Mouse (Mus musculus): ENCODE measurements around the gene Lrtm1.

Lrtm1 gene

GRCm38 (mm10) chr14:29038246-29038645 lies 20.2 kb downstream of the Lrtm1 start:
- peak; percentile 8 for DNase-seq

- DNase-seq, result peak; percentile 79
These were observed 22.8 kb downstream of the Lrtm1 start for GRCm38 (mm10) chr14:29040606-29041364.

DNA sequence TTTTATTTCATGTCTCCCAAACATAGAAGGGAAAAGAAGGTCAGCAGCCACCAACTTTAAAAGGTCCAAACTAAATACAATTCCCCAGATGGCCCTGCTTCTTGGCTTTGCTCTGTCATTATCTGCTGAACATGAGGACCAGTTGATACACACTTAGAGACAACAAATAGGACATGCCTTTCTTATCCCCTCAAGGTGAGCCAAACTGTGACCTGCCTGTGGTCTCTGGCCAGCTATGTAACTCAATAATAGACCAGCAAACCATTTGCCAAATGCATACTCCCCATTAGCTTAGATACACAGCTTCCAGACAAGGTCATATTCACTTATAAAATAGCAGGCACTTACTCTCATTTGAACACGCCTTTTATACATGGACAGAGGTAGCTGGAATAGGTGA lies 23.5 kb downstream of the Lrtm1 start:
- peak; percentile 97 for DNase-seq

GRCm38 (mm10) chr14:29042355-29042754 lies 24.3 kb downstream of the Lrtm1 start:
- peak; percentile 89 for DNase-seq

DNA sequence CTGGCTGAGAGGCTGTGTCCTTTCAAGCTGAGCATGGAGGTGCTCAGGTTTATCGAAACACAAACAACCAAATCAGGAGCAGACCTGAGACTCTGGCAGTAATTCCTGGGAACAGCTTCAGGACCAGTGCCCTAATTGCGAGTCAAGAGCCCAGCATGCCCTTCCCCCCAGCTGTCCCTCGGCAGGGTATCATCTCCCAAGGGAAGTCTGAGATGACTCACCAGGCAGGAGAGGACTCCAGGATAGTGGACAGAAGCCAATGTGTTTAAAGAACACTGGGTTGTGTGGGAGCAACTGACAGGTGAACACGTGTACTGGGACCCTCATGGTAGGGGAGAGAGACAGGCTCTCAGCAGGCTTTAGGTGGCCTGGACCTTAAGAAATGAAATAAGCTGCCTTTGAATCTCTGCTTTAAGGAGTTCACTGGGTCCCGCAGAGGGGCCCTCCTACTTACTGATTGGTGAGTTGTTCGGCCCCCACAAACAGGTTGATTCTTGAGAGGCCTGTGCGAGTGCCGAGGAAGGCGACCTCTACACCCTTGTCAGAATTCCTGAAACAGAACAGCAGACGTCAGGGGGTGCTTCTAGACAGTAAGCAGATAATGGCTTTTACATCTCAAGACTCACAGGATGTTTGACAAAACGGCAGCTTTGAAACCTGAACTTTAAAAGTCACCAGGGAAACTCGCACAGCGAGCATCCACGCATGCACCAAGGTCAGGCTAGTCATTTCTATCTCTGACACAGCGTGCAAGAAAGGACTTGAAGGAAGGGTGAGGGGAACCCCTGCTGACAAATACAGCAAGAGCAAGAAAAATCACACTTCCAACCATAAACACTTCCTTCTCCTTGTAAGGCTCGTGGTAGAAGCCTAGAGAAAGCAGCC lies 34.2 kb downstream of the Lrtm1 start:
- peak; percentile 75 for DNase-seq

DNA sequence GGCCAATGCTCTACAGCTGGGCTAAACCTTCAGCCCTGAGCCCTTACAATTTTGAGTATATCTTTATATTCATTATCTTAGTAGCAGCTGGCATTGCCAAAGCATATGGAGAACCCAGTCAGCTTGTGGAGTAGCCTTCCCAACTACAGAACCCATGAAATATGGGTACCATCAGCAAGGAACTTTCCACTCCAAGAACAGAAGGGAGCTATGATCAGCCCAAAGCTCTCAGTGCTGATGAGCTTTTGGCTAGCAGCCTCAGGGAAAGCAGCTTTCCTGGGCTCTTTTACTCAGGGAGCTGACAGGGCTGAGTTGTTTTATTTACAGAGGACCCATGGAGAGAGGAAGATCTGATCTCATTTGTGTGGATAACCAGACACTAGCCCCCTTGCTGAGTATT lies 42.7 kb downstream of the Lrtm1 start:
- peak; percentile 66 for DNase-seq

GRCm38 (mm10) chr14:29061491-29061890 lies 43.5 kb downstream of the Lrtm1 start:
- DNase-seq, result peak; percentile 14

DNA sequence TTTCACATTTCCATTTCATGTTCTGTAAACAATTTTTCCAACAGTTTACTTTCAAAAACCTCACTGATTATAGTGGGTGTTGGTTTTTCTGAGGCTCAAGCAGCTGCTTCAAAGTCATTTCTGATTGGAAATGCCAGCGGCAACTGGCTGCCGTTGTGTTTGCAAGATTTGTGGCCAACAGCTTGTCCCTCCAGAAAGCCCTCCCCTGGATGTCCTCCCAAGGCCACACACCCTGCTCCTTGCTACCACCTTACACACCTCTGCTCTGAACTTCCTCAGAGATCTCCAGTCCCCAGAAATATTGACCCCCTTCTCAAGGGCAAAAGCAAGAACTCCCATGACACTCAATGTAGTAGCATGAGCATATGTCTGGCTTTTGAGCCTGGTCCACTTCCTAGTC lies 44.7 kb downstream of the Lrtm1 start:
- DNase-seq, result peak; percentile 56

DNA sequence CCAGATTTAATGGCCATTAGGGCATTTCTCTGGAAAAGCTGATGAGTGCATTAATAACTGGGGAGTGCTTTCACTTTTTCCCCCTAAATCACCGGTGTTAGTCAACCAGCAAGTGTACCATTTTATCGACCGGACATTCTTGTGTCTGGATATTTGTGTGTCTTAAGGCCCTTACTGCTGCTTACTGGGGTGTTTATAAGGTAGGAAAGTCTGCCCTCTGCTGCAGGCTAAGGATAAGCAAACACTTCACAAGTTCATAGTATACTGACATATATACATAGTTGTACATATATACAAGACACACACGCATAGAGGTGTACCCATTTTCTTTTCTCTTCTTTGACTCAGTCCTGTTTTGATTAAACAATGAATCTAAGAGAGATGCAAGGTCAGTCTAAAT lies 55.7 kb downstream of the Lrtm1 start:
- peak; percentile 48 for DNase-seq

DNA sequence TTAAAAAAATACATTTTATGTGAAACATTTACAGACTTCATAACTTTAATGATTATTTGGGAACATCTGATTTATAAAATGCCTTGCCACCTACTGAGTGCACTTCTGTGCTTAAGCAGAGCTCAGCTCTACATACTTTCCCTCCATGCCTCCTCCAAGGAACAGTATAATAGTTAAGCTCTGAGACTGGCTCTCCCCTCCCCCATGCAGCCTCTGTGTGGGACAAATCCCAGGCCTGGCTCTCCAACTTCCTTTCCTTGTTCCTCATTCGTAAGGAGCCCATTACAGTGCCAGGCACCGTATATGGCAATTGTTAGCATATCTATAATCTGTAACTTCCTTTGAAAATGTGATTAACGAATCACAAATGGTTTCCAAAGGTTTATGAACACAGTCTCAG lies 59.4 kb downstream of the Lrtm1 start:
- DNase-seq, result no peak

GRCm38 (mm10) chr14:29080228-29080627 lies 62.2 kb downstream of the Lrtm1 start:
- no peak for DNase-seq

GRCm38 (mm10) chr14:29080630-29081029 lies 62.6 kb downstream of the Lrtm1 start:
- DNase-seq, result peak; percentile 89

DNA sequence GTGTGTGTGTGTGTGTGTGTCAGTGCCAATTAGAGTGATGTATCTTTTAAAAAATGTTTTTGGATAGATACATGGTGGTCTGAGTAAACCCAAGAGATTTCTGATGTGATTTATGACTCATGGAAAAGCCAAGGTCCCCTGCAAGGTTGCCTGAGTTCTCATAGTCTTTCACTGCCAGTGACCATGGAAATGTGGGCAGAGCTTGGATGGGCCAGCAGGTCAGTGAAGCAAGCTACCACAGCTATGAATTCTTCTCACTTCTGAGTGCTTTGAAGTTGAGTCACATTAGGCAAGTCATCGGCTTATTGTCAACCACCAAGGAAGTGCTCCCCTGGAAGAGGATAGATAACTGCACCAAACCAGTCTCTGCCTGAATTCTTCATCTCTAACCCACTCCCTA lies 64.2 kb downstream of the Lrtm1 start:
- no peak for DNase-seq

All from heart, adult 11 months (tissue).